Mouse (Mus musculus): Measurements from ENCODE around the gene Mip. TPM values are rescaled to one million over a fixed set of nuclear protein-coding genes. Genes with fewer than 3 reads are reported as not detected.

Mip gene
- polyA plus RNA-seq, 1 experiment = 0.19 TPM

DNA sequence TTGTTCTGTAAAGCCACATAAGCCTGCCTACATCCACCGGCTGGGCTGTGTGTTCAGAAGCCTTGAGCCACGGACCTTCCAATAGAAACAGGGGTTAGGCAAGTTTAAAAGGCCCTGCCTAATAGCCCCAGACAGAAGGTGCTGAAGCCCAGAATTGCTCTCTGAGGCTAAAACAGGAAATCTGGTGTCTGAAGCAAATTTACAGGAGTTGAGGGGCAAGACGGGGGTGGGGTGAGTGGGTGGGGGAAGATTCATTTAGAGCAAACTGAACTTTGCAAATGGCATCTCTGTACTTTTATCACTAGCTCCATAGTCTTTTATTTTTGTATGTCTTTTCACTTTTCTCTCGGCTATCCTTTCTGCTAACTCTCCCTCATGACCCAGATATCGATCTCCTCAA lies 5.5 kb downstream of the Mip start:
- Histone ChIP-seq H3K4me1 (replicated peaks; ENCODE audit: control insufficient read depth, insufficient read depth, low read length) (peaks cover 24% of the 10 kb centered on the region), H3K27ac (ENCODE audit: control insufficient read depth, insufficient read depth, low read length) (peak overlapping the region; percentile 91), H3K4me3 (ENCODE audit: control insufficient read depth, insufficient read depth, low read length) (no peak overlapping the region), H3K27me3 (ENCODE audit: control insufficient read depth, insufficient read depth, low read length) (no peaks in the 10 kb centered on the region), H3K36me3 (ENCODE audit: control insufficient read depth, insufficient read depth, low read length) (no peaks in the 10 kb centered on the region)
- TF ChIP-seq POLR2A (IDR thresholded peaks at IDR 0.05; ENCODE audit: control insufficient read depth, extremely low read depth, insufficient read depth, low read length, poor library complexity) (no peak), CTCF (IDR thresholded peaks at IDR 0.05; ENCODE audit: borderline replicate concordance, control insufficient read depth, extremely low read depth, insufficient read depth, low read length, poor library complexity) (no peak)
- DNase-seq = peak; percentile 5
- 0% methylated on average over 5 of the region's 5 CpGs for WGBS

DNA sequence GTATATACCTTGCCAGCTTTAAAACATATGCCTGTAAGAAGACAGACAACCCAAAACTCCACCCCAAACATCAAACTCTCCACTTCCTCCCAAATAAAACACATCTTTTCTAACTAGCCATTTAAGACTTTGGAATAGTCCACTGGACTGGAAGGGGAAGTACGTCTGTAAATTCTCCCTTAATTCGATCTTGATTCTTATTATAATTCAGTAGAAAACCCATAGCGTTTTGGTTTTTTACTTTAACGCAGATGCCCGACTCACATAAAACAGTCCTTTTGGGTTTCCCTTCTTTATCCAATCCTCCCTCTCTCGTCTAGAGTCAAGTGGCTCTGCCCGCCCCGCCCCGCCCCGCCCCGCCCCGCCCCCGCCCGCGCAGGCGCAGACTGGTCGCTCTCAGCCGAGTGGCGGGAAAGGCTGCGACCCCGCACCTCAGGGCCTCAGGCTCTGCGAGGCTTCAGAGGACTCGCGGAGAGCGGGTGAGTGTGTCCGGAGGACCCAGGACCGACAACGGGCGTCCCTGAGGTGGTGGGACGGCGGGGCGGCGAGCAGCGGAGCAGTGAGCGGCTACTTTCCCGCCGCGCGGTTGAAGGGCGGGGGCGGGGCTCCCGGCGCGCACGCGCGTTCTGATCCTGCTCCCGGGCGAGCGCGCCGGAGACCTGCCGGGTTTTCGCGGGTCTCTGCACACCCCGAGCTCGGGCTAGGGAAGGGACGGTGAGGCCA lies 6.2 kb downstream of the Mip start, which contains the start of gene Timeless:
TSS of gene Timeless (plus strand) at position 369 of the 723 bp plus-strand sequence.
- 0 out of 2 replicates have a peak, but pooled peaks have one; percentile 27 for TF ChIP-seq CTCF (IDR thresholded peaks at IDR 0.05; ENCODE audit: borderline replicate concordance, control insufficient read depth, extremely low read depth, insufficient read depth, low read length, poor library complexity)
- peak; percentile 78; the same call in 1 of the 2 replicates for TF ChIP-seq POLR2A (IDR thresholded peaks at IDR 0.05; ENCODE audit: control insufficient read depth, extremely low read depth, insufficient read depth, low read length, poor library complexity)
- Histone ChIP-seq H3K4me1 (replicated peaks; ENCODE audit: control insufficient read depth, insufficient read depth, low read length) (peaks cover 24% of the 10 kb centered on the region), H3K36me3 (ENCODE audit: control insufficient read depth, insufficient read depth, low read length) (no peaks in the 10 kb centered on the region), H3K4me3 (ENCODE audit: control insufficient read depth, insufficient read depth, low read length) (peak within 1 kb of the TSS; percentile 82), H3K27me3 (ENCODE audit: control insufficient read depth, insufficient read depth, low read length) (no peaks in the 10 kb centered on the region), H3K27ac (ENCODE audit: control insufficient read depth, insufficient read depth, low read length) (peak within 1 kb of the TSS; percentile 93)
- WGBS = 0% methylated on average over 58 of the region's 58 CpGs
- DNase-seq = peak; percentile 89

DNA sequence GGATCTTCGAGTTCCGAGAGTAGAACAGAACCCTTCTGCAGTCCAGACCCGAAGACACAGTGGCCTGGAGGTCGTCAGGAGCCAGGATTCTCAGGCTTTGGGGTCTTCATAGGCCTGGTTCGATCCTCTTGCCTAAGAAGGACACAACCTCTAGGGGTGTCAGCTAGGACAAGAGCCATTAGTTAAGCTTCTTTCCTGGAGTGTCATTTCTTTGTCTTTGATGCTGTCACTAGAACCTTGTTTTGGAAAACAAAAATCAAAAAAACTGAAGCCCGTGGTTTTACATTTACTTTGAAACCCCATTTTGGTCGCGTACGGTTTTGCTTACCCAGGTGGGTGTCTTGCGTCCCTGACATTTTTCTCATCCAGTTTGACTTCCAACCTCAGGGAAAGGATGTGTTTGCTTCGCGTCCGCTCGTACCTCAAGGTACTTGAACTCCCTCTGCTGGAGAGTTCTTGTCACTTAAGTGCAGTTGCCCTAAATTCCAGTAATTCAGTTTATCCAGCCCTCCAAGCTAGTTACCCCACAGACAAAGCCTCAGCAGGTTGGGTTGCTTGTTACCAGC lies 6.9 kb downstream of the Mip start:
- Histone ChIP-seq H3K4me1 (replicated peaks; ENCODE audit: control insufficient read depth, insufficient read depth, low read length) (peaks cover 24% of the 10 kb centered on the region), H3K4me3 (ENCODE audit: control insufficient read depth, insufficient read depth, low read length) (peak overlapping the region; percentile 82), H3K27ac (ENCODE audit: control insufficient read depth, insufficient read depth, low read length) (peak overlapping the region; percentile 93), H3K36me3 (ENCODE audit: control insufficient read depth, insufficient read depth, low read length) (no peaks in the 10 kb centered on the region), H3K27me3 (ENCODE audit: control insufficient read depth, insufficient read depth, low read length) (no peaks in the 10 kb centered on the region)
- 0% methylated on average over 14 of the region's 14 CpGs for WGBS
- TF ChIP-seq POLR2A (IDR thresholded peaks at IDR 0.05; ENCODE audit: control insufficient read depth, extremely low read depth, insufficient read depth, low read length, poor library complexity) = no peak
- no peak for TF ChIP-seq CTCF (IDR thresholded peaks at IDR 0.05; ENCODE audit: borderline replicate concordance, control insufficient read depth, extremely low read depth, insufficient read depth, low read length, poor library complexity)
- DNase-seq = peak; percentile 65

DNA sequence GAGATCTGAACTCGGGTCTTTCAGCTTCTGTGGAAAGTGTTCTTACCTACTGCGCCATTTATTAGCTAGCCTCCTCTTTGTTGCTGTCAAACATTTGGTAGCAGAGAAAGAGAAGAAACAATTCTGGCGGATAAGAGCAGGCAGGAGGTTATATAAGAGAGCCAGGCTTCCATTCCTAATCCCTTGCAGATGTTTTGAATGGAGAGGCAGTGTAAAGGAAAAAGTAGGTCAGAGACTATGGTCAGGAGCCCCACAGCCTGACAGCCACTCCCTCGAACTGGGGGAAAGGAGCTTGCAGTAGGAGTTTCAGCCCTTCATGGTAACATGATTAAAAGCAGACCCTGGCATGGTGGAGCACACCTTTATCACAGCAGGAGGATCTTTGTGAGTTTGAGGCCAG lies 10.7 kb downstream of the Mip start:
- H3K4me3 ChIP-seq (ENCODE audit: control insufficient read depth, insufficient read depth, low read length) = no peak overlapping the region
- peaks cover 11% of the 10 kb centered on the region; the same call in 1 of the 2 replicates for H3K36me3 ChIP-seq (ENCODE audit: control insufficient read depth, insufficient read depth, low read length)
- no peak overlapping the region for H3K27ac ChIP-seq (ENCODE audit: control insufficient read depth, insufficient read depth, low read length)
- WGBS = 94% methylated on average over 4 of the region's 4 CpGs
- 0 out of 2 replicates have a peak, but pooled peaks cover 3% of the 10 kb centered on the region for H3K4me1 ChIP-seq (replicated peaks; ENCODE audit: control insufficient read depth, insufficient read depth, low read length)
- no peak for DNase-seq
- H3K27me3 ChIP-seq (ENCODE audit: control insufficient read depth, insufficient read depth, low read length) = no peaks in the 10 kb centered on the region
- TF ChIP-seq POLR2A (IDR thresholded peaks at IDR 0.05; ENCODE audit: control insufficient read depth, extremely low read depth, insufficient read depth, low read length, poor library complexity) = no peak
- TF ChIP-seq CTCF (IDR thresholded peaks at IDR 0.05; ENCODE audit: borderline replicate concordance, control insufficient read depth, extremely low read depth, insufficient read depth, low read length, poor library complexity) = no peak

DNA sequence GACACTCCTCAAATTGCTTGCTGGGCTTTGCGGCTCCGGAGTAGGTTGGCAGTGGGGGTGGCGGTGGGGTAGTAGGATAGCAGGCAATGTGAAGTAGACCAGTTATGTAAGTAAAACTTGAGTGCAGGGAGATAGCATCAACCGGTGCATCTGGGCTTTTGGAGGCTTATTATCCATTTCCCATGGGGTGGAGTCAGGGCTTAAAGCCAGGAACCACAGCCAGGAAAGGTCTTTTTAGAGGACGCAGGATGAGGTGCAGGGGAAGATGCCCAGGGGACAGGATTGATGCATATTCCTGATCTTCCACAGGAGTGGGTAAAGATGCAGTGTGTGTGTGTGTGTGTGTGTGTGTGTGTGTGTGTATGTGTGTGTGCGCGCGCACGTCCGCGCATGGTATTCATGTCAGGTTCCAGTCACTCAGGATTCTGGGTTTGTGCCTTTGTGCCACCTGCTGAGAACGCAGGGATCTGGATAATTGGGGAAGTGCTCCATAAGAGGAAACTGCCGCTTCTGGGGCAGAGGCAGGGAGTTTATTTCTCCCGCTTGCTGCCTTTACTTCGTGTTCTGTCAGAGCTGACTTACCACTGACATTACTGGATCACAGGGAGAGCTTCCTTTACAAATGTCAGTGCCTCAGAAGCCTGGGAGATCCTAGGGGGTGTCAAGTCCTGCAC lies 12.3 kb downstream of the Mip start:
- Histone ChIP-seq H3K4me1 (replicated peaks; ENCODE audit: control insufficient read depth, insufficient read depth, low read length) (0 out of 2 replicates have a peak, but pooled peaks cover under 1% of the 10 kb centered on the region), H3K4me3 (ENCODE audit: control insufficient read depth, insufficient read depth, low read length) (no peak overlapping the region), H3K27ac (ENCODE audit: control insufficient read depth, insufficient read depth, low read length) (no peak overlapping the region), H3K36me3 (ENCODE audit: control insufficient read depth, insufficient read depth, low read length) (peaks cover 18% of the 10 kb centered on the region; the same call in 1 of the 2 replicates), H3K27me3 (ENCODE audit: control insufficient read depth, insufficient read depth, low read length) (no peaks in the 10 kb centered on the region)
- no peak for DNase-seq
- 94% methylated on average over 15 of the region's 15 CpGs for WGBS
- TF ChIP-seq CTCF (IDR thresholded peaks at IDR 0.05; ENCODE audit: borderline replicate concordance, control insufficient read depth, extremely low read depth, insufficient read depth, low read length, poor library complexity) = no peak
- TF ChIP-seq POLR2A (IDR thresholded peaks at IDR 0.05; ENCODE audit: control insufficient read depth, extremely low read depth, insufficient read depth, low read length, poor library complexity) = no peak

DNA sequence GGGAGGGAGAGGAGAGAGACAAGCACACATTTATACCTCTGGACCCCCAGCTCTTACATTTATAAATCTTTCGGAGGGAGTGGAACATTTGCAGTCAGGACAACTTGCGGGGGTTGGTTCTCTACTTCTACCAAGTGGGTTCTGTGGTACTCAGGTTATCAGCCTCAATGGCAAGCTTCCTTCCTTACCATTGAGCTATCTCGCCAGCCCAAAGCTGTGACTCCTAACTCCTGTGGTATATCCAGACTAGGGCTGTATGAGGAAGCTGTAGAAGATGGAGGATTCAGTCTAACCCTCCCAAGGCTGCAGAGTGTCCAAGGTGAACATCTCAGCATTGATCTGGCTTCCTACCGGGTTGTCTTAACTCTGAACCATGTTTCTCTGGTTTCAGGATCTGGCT lies 13.5 kb downstream of the Mip start:
- Histone ChIP-seq H3K27me3 (ENCODE audit: control insufficient read depth, insufficient read depth, low read length) (no peaks in the 10 kb centered on the region), H3K27ac (ENCODE audit: control insufficient read depth, insufficient read depth, low read length) (no peak overlapping the region), H3K4me3 (ENCODE audit: control insufficient read depth, insufficient read depth, low read length) (no peak overlapping the region), H3K4me1 (replicated peaks; ENCODE audit: control insufficient read depth, insufficient read depth, low read length) (no peaks in the 10 kb centered on the region), H3K36me3 (ENCODE audit: control insufficient read depth, insufficient read depth, low read length) (peaks cover 26% of the 10 kb centered on the region; the same call in 1 of the 2 replicates)
- DNase-seq = no peak
- TF ChIP-seq POLR2A (IDR thresholded peaks at IDR 0.05; ENCODE audit: control insufficient read depth, extremely low read depth, insufficient read depth, low read length, poor library complexity) = no peak
- no peak for TF ChIP-seq CTCF (IDR thresholded peaks at IDR 0.05; ENCODE audit: borderline replicate concordance, control insufficient read depth, extremely low read depth, insufficient read depth, low read length, poor library complexity)
- 99% methylated on average over 4 of the region's 4 CpGs for WGBS
